Mouse (Mus musculus) intestine, embryonic 15.5 days (tissue): Measurements from ENCODE around the gene Dpy19l3. TPM values are rescaled to one million over a fixed set of nuclear protein-coding genes. Genes with fewer than 3 reads are reported as not detected.

ENCODE experiments used
- ATAC-seq: fragments of 200-750 bp; cut with Nextera tagmentation; 2 replicates; pipeline ENCODE4 v1.8.0; 2017; ENCODE audit warnings: moderate TSS enrichment, moderate library complexity
- H3K27ac ChIP-seq: fragments of 300-500 bp; sonication (generic); 2 replicates; pipeline ENCODE4 v1.5.1; 2015; ENCODE audit warnings: mild to moderate bottlenecking, inconsistent platforms
- H3K27me3 ChIP-seq: fragments of 300-500 bp; sonication (generic); replicated peaks from 2 replicates; pipeline ENCODE4 v1.6.1; 2015; ENCODE audit warnings: inconsistent platforms
- H3K36me3 ChIP-seq: fragments of 300-500 bp; sonication (generic); 2 replicates; pipeline ENCODE4 v1.6.1; 2015; ENCODE audit warnings: inconsistent platforms
- H3K4me1 ChIP-seq: fragments of 300-500 bp; sonication (generic); replicated peaks from 2 replicates; pipeline ENCODE4 v1.6.1; 2015; ENCODE audit warnings: inconsistent platforms
- H3K4me2 ChIP-seq: fragments of 300-500 bp; sonication (generic); replicated peaks from 2 replicates; pipeline ENCODE4 v1.6.1; 2015; ENCODE audit warnings: mild to moderate bottlenecking, inconsistent platforms
- H3K4me3 ChIP-seq: fragments of 300-500 bp; sonication (generic); replicated peaks from 2 replicates; pipeline ENCODE4 v1.5.1; 2015; ENCODE audit warnings: inconsistent platforms
- H3K9ac ChIP-seq: fragments of 300-500 bp; sonication (generic); 2 replicates; pipeline ENCODE4 v1.6.1; 2015; ENCODE audit warnings: inconsistent platforms
- H3K9me3 ChIP-seq: fragments of 300-500 bp; sonication (generic); 2 replicates; pipeline ENCODE4 v1.6.1; 2016; ENCODE audit warnings: inconsistent platforms
- WGBS: fragments of 180-500 bp; shearing (Covaris S2); methylation state at CpG from one replicate; pipeline ENCODE4 v1.1.7; 2015; 5-methylcytosine and 5-hydroxymethylcytosine counted together
- polyA plus RNA-seq: library from polyadenylated mRNA; unstranded; fragments of >200 nt; fragmentation: Nextera tagmentation; extraction: Ambion mirVana; gene quantifications from 2 replicates; pipeline ENCODE4 v1.2.1, GENCODE M21; 2015

Dpy19l3 gene
- polyA plus RNA-seq, 1 experiment from 2014 or later: 17.5 TPM

GRCm38 (mm10) chr7:35710366-35710765, 43.9 kb downstream of the Dpy19l3 start:
- H3K36me3 ChIP-seq: peaks cover 4% of the 10 kb centered on the region
- no peak overlapping the region for H3K4me3 ChIP-seq
- no peaks in the 10 kb centered on the region for H3K27me3 ChIP-seq
- no peaks in the 10 kb centered on the region for H3K9me3 ChIP-seq
- 92% methylated on average over 5 of the region's 5 CpGs for WGBS
- H3K4me1 ChIP-seq: no peaks in the 10 kb centered on the region
- H3K9ac ChIP-seq: no peak overlapping the region
- H3K27ac ChIP-seq: no peak overlapping the region
- no peak for ATAC-seq
- no peak overlapping the region for H3K4me2 ChIP-seq

GRCm38 (mm10) chr7:35708101-35708500, 46.2 kb downstream of the Dpy19l3 start:
- H3K4me3 ChIP-seq: no peak overlapping the region
- WGBS: 80% methylated on average over 16 of the region's 16 CpGs
- no peaks in the 10 kb centered on the region for H3K4me1 ChIP-seq
- H3K4me2 ChIP-seq: no peak overlapping the region
- ATAC-seq: no peak
- no peak overlapping the region for H3K9ac ChIP-seq
- no peak overlapping the region for H3K27ac ChIP-seq
- peaks cover 4% of the 10 kb centered on the region; the same call in 1 of the 2 replicates for H3K36me3 ChIP-seq
- no peaks in the 10 kb centered on the region for H3K9me3 ChIP-seq
- H3K27me3 ChIP-seq: no peaks in the 10 kb centered on the region

- H3K4me2 ChIP-seq: no peak overlapping the region
- no peak overlapping the region for H3K4me3 ChIP-seq
- no peaks in the 10 kb centered on the region for H3K4me1 ChIP-seq
- peaks cover 3% of the 10 kb centered on the region; the same call in 1 of the 2 replicates for H3K36me3 ChIP-seq
- WGBS: 89% methylated on average over 8 of the region's 8 CpGs
- no peaks in the 10 kb centered on the region for H3K9me3 ChIP-seq
- no peak overlapping the region for H3K27ac ChIP-seq
- ATAC-seq: no peak
- no peaks in the 10 kb centered on the region for H3K27me3 ChIP-seq
- H3K9ac ChIP-seq: no peak overlapping the region
These were observed 55.2 kb downstream of the Dpy19l3 start for GRCm38 (mm10) chr7:35699005-35699404.

- H3K27me3 ChIP-seq: no peaks in the 10 kb centered on the region
- no peaks in the 10 kb centered on the region for H3K9me3 ChIP-seq
- H3K4me1 ChIP-seq: no peaks in the 10 kb centered on the region
- no peak overlapping the region for H3K27ac ChIP-seq
- H3K36me3 ChIP-seq: peaks cover 3% of the 10 kb centered on the region; the same call in 1 of the 2 replicates
- WGBS: 91% methylated on average over 1 of the region's 1 CpGs
- no peak for ATAC-seq
- H3K4me3 ChIP-seq: no peak overlapping the region
- no peak overlapping the region for H3K4me2 ChIP-seq
- no peak overlapping the region for H3K9ac ChIP-seq
These were observed 56.2 kb downstream of the Dpy19l3 start for GRCm38 (mm10) chr7:35698073-35698472.

DNA sequence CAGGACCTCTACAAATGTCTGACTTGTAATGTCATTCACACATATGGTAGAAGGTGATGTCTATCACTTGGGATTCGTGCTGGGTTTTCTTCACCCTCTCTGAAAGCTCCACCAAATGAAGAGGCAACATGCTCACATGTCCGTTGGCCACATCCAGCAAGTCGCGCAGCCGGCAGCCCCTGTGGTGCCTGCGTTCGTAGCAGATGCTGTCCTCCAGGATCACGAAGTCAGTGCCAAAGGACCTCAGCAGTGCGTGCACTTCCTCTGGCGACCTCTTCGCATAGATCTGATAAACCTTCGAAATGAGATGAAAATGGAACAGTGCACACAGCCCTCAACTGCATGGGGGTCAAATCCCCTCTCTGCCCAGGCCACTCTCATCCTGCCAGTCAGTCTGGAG, 61.6 kb downstream of the Dpy19l3 start:
- H3K4me3 ChIP-seq: no peak overlapping the region
- no peaks in the 10 kb centered on the region for H3K27me3 ChIP-seq
- H3K4me2 ChIP-seq: no peak overlapping the region
- no peak for ATAC-seq
- H3K4me1 ChIP-seq: no peaks in the 10 kb centered on the region
- no peaks in the 10 kb centered on the region for H3K36me3 ChIP-seq
- 90% methylated on average over 12 of the region's 12 CpGs for WGBS
- no peaks in the 10 kb centered on the region for H3K9me3 ChIP-seq
- H3K9ac ChIP-seq: no peak overlapping the region
- no peak overlapping the region for H3K27ac ChIP-seq

GRCm38 (mm10) chr7:35692117-35692516, 62.1 kb downstream of the Dpy19l3 start:
- Histone ChIP-seq H3K27me3 (no peaks in the 10 kb centered on the region), H3K9me3 (no peaks in the 10 kb centered on the region), H3K4me3 (no peak overlapping the region), H3K27ac (no peak overlapping the region), H3K36me3 (no peaks in the 10 kb centered on the region), H3K9ac (no peak overlapping the region), H3K4me1 (no peaks in the 10 kb centered on the region), H3K4me2 (no peak overlapping the region)
- ATAC-seq: no peak
- WGBS: 86% methylated on average over 14 of the region's 14 CpGs

GRCm38 (mm10) chr7:35688781-35689349, 65.4 kb downstream of the Dpy19l3 start:
- no peak overlapping the region for H3K4me2 ChIP-seq
- no peak overlapping the region for H3K27ac ChIP-seq
- no peak for ATAC-seq

GRCm38 (mm10) chr7:35688276-35688675, 66.0 kb downstream of the Dpy19l3 start:
- Histone ChIP-seq H3K9ac (no peak overlapping the region), H3K4me3 (no peak overlapping the region), H3K4me2 (no peak overlapping the region), H3K27me3 (no peaks in the 10 kb centered on the region), H3K4me1 (no peaks in the 10 kb centered on the region), H3K36me3 (no peaks in the 10 kb centered on the region), H3K9me3 (no peaks in the 10 kb centered on the region), H3K27ac (no peak overlapping the region)
- ATAC-seq: no peak
- 78% methylated on average over 9 of the region's 9 CpGs for WGBS

More at GRCm38 (mm10) chr7:35688781-35689349, 65.4 kb downstream of the Dpy19l3 start:
- H3K27me3 ChIP-seq: no peaks in the 10 kb centered on the region
- 89% methylated on average over 11 of the region's 11 CpGs for WGBS
- no peak overlapping the region for H3K4me3 ChIP-seq
- no peaks in the 10 kb centered on the region for H3K4me1 ChIP-seq
- no peak overlapping the region for H3K9ac ChIP-seq
- H3K36me3 ChIP-seq: no peaks in the 10 kb centered on the region
- no peaks in the 10 kb centered on the region for H3K9me3 ChIP-seq

- Histone ChIP-seq H3K4me2 (peak overlapping the region; percentile 49), H3K36me3 (no peaks in the 10 kb centered on the region), H3K9ac (no peak overlapping the region), H3K27ac (no peak overlapping the region), H3K4me1 (no peaks in the 10 kb centered on the region), H3K27me3 (no peaks in the 10 kb centered on the region), H3K4me3 (no peak overlapping the region; the same call in 1 of the 2 replicates), H3K9me3 (no peaks in the 10 kb centered on the region)
- 30% methylated on average over 10 of the region's 10 CpGs for WGBS
- ATAC-seq: peak; percentile 67; the same call in 1 of the 2 replicates
These were observed 67.0 kb downstream of the Dpy19l3 start for GRCm38 (mm10) chr7:35687229-35687628.

GRCm38 (mm10) chr7:35686756-35687155, 67.5 kb downstream of the Dpy19l3 start:
- WGBS: 21% methylated on average over 13 of the region's 13 CpGs
- ATAC-seq: peak; percentile 58
- Histone ChIP-seq H3K9me3 (no peaks in the 10 kb centered on the region), H3K9ac (no peak overlapping the region), H3K36me3 (no peaks in the 10 kb centered on the region), H3K27ac (no peak overlapping the region), H3K4me3 (no peak overlapping the region; the same call in 1 of the 2 replicates), H3K4me1 (no peaks in the 10 kb centered on the region), H3K27me3 (no peaks in the 10 kb centered on the region), H3K4me2 (peak overlapping the region; percentile 49)

DNA sequence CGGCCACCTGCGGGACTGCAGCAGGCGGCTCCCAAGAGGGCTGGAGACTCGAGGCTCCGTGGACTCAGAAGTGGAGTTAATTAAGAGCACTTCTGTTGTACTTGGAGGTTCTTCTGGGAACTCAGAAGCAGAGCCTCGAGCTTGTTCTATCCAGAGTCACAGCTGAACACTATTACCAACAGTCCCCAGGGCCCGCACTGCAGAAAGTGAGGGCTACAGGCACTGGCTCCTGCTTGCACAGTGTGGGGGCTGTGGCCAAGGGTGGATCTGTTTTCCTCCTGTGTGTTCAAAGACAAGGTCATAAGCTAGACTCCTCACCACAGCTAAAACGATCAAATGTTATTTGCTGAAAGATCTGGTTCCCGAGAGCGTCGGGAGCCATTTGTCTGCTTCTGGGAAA, 68.0 kb downstream of the Dpy19l3 start:
- no peak overlapping the region for H3K4me3 ChIP-seq
- H3K9me3 ChIP-seq: no peaks in the 10 kb centered on the region
- no peaks in the 10 kb centered on the region for H3K36me3 ChIP-seq
- H3K4me1 ChIP-seq: no peaks in the 10 kb centered on the region
- no peak overlapping the region for H3K9ac ChIP-seq
- WGBS: 64% methylated on average over 11 of the region's 11 CpGs
- no peak for ATAC-seq
- no peak overlapping the region for H3K27ac ChIP-seq
- peak overlapping the region; percentile 49; the same call in 1 of the 2 replicates for H3K4me2 ChIP-seq
- no peaks in the 10 kb centered on the region for H3K27me3 ChIP-seq

GRCm38 (mm10) chr7:35683409-35684122, 70.7 kb downstream of the Dpy19l3 start:
- Histone ChIP-seq H3K27ac (no peak overlapping the region), H3K4me3 (no peak overlapping the region), H3K36me3 (no peaks in the 10 kb centered on the region), H3K9ac (no peak overlapping the region), H3K4me2 (no peak overlapping the region), H3K9me3 (no peaks in the 10 kb centered on the region), H3K27me3 (no peaks in the 10 kb centered on the region), H3K4me1 (no peaks in the 10 kb centered on the region)
- WGBS: 85% methylated on average over 6 of the region's 6 CpGs
- ATAC-seq: no peak

DNA sequence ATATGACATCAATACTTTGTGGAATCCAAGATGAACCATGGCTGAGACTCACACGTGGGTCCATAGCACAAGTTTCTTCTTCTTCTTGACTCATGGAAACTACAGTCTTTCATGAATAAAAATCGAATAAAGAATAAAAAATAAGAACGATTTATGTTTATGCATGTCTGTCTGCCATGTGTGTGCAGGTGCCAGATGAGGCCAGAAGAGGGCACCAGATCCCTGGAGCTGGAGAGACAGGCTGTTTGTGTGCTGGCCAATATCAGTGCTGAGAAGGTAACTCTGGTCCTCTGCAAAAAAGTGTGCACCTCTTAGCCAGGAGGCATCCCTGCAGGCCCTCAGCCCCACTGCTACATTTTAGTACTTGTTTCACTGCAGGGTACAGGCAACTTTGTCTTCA, 72.7 kb downstream of the Dpy19l3 start:
- no peak overlapping the region for H3K4me3 ChIP-seq
- no peak overlapping the region for H3K27ac ChIP-seq
- no peak overlapping the region for H3K4me2 ChIP-seq
- no peaks in the 10 kb centered on the region for H3K9me3 ChIP-seq
- no peaks in the 10 kb centered on the region for H3K36me3 ChIP-seq
- no peaks in the 10 kb centered on the region for H3K4me1 ChIP-seq
- WGBS: 75% methylated on average over 3 of the region's 3 CpGs
- no peaks in the 10 kb centered on the region for H3K27me3 ChIP-seq
- H3K9ac ChIP-seq: no peak overlapping the region
- no peak for ATAC-seq
